Mouse (Mus musculus): Measurements from ENCODE around the gene Npy. TPM values are rescaled to one million over a fixed set of nuclear protein-coding genes. Genes with fewer than 3 reads are reported as not detected.

The Npy gene
- total and polyA plus RNA-seq, 3 experiments, result 0.24 TPM; not detected in 2

DNA sequence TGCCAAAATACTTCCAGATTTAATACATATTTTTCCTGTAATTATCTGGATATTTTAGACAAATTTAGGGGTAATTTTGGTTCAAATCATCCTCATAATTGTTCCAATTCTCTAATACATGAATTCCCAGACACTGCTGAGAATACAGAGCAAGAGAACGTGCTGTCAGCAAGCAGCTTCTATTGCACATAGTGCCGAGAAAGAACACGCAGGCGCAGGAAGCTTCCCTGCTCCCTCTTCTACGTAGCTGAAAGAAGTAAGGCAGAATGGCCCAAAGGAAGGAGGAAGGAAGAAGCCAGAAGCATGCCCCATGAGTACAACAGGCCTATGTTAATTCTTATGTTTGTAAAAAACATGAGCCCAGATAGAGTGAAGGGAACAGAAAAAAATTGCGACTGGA, 4.9 kb upstream of the Npy start:
- ATAC-seq (ENCODE audit: extremely low read depth, insufficient number of reproducible peaks, low FRiP score, poor library complexity, severe bottlenecking) (no peak), DNase-seq (ENCODE audit: low spot score) (no peak)
- H3K4me1 ChIP-seq (ENCODE audit: insufficient read depth, low read depth, low read length), result no peaks in the 10 kb centered on the region
- no peaks in the 10 kb centered on the region for H3K36me3 ChIP-seq (replicated peaks)
- H3K27me3 ChIP-seq (ENCODE audit: insufficient read depth, low read length), result peaks cover 8% of the 10 kb centered on the region; the same call in 1 of the 2 replicates
- H3K4me3 ChIP-seq (ENCODE audit: low read depth, low read length), result no peak overlapping the region
- H3K9me3 ChIP-seq (replicated peaks), result no peaks in the 10 kb centered on the region
- TF ChIP-seq CTCF (IDR thresholded peaks at IDR 0.05; ENCODE audit: low read depth, low read length), result no peak
- no peak for TF ChIP-seq POLR2AphosphoS5 (IDR thresholded peaks at IDR 0.05; ENCODE audit: insufficient replicate concordance, low read depth, low read length)
- TF ChIP-seq GATA2 (IDR thresholded peaks at IDR 0.05; ENCODE audit: borderline replicate concordance, low read depth, low read length), result no peak
- no peak for TF ChIP-seq TAL1 (conservative IDR thresholded peaks at IDR 0.05; ENCODE audit: low read depth, low read length)
- TF ChIP-seq GATA1 (IDR thresholded peaks at IDR 0.05; ENCODE audit: borderline replicate concordance, low read length), result no peak

- Histone ChIP-seq H3K9me3 (replicated peaks) (no peaks in the 10 kb centered on the region), H3K4me1 (ENCODE audit: insufficient read depth, low read depth, low read length) (no peaks in the 10 kb centered on the region), H3K27me3 (ENCODE audit: insufficient read depth, low read length) (peaks cover 12% of the 10 kb centered on the region), H3K4me3 (ENCODE audit: low read depth, low read length) (no peak overlapping the region), H3K36me3 (replicated peaks) (no peaks in the 10 kb centered on the region)
- no peak for TF ChIP-seq GATA2 (IDR thresholded peaks at IDR 0.05; ENCODE audit: borderline replicate concordance, low read depth, low read length)
- no peak for TF ChIP-seq POLR2AphosphoS5 (IDR thresholded peaks at IDR 0.05; ENCODE audit: insufficient replicate concordance, low read depth, low read length)
- TF ChIP-seq TAL1 (conservative IDR thresholded peaks at IDR 0.05; ENCODE audit: low read depth, low read length), result no peak
- TF ChIP-seq CTCF (IDR thresholded peaks at IDR 0.05; ENCODE audit: low read depth, low read length), result no peak
- no peak for TF ChIP-seq GATA1 (IDR thresholded peaks at IDR 0.05; ENCODE audit: borderline replicate concordance, low read length)
- DNase-seq (ENCODE audit: low spot score) (no peak), ATAC-seq (ENCODE audit: extremely low read depth, insufficient number of reproducible peaks, low FRiP score, poor library complexity, severe bottlenecking) (no peak)
Observed at GRCm38 (mm10) chr6:49822871-49823230, 341 bp downstream of the Npy start.

DNA sequence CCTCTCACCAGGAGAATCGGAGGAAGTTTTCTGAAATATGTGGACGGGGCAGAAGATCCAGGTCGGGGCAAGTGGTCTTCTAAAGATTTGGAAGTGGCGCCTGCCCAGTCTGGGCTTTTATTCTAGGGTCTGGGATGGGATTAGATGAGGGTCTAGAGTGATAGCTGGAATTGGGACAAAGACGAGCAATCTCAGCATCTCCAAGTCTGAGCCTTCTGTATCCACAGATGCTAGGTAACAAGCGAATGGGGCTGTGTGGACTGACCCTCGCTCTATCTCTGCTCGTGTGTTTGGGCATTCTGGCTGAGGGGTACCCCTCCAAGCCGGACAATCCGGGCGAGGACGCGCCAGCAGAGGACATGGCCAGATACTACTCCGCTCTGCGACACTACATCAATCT, 861 bp downstream of the Npy start:
- Histone ChIP-seq H3K4me3 (ENCODE audit: low read depth, low read length) (no peak overlapping the region), H3K36me3 (replicated peaks) (no peaks in the 10 kb centered on the region), H3K4me1 (ENCODE audit: insufficient read depth, low read depth, low read length) (no peaks in the 10 kb centered on the region), H3K9me3 (replicated peaks) (no peaks in the 10 kb centered on the region), H3K27me3 (ENCODE audit: insufficient read depth, low read length) (peaks cover 12% of the 10 kb centered on the region)
- TF ChIP-seq TAL1 (conservative IDR thresholded peaks at IDR 0.05; ENCODE audit: low read depth, low read length) (no peak), GATA2 (IDR thresholded peaks at IDR 0.05; ENCODE audit: borderline replicate concordance, low read depth, low read length) (no peak), POLR2AphosphoS5 (IDR thresholded peaks at IDR 0.05; ENCODE audit: insufficient replicate concordance, low read depth, low read length) (no peak), CTCF (IDR thresholded peaks at IDR 0.05; ENCODE audit: low read depth, low read length) (no peak), GATA1 (IDR thresholded peaks at IDR 0.05; ENCODE audit: borderline replicate concordance, low read length) (no peak)
- no peak for DNase-seq (ENCODE audit: low spot score)
- no peak for ATAC-seq (ENCODE audit: extremely low read depth, insufficient number of reproducible peaks, low FRiP score, poor library complexity, severe bottlenecking)

- TF ChIP-seq TAL1 (conservative IDR thresholded peaks at IDR 0.05; ENCODE audit: low read depth, low read length) (no peak), GATA1 (IDR thresholded peaks at IDR 0.05; ENCODE audit: borderline replicate concordance, low read length) (no peak), CTCF (IDR thresholded peaks at IDR 0.05; ENCODE audit: low read depth, low read length) (no peak), GATA2 (IDR thresholded peaks at IDR 0.05; ENCODE audit: borderline replicate concordance, low read depth, low read length) (no peak), POLR2AphosphoS5 (IDR thresholded peaks at IDR 0.05; ENCODE audit: insufficient replicate concordance, low read depth, low read length) (no peak)
- Histone ChIP-seq H3K4me1 (ENCODE audit: insufficient read depth, low read depth, low read length) (no peaks in the 10 kb centered on the region), H3K27me3 (ENCODE audit: insufficient read depth, low read length) (peaks cover 12% of the 10 kb centered on the region), H3K36me3 (replicated peaks) (no peaks in the 10 kb centered on the region), H3K4me3 (ENCODE audit: low read depth, low read length) (no peak overlapping the region), H3K9me3 (replicated peaks) (no peaks in the 10 kb centered on the region)
- ATAC-seq (ENCODE audit: extremely low read depth, insufficient number of reproducible peaks, low FRiP score, poor library complexity, severe bottlenecking) (no peak), DNase-seq (ENCODE audit: low spot score) (no peak)
Observed at GRCm38 (mm10) chr6:49823821-49824220, 1.3 kb downstream of the Npy start.

GRCm38 (mm10) chr6:49831579-49831978, 9.1 kb downstream of the Npy start:
- Histone ChIP-seq H3K36me3 (replicated peaks) (no peaks in the 10 kb centered on the region), H3K9me3 (replicated peaks) (no peaks in the 10 kb centered on the region), H3K4me1 (ENCODE audit: insufficient read depth, low read depth, low read length) (no peaks in the 10 kb centered on the region), H3K27me3 (ENCODE audit: insufficient read depth, low read length) (peaks cover 4% of the 10 kb centered on the region), H3K4me3 (ENCODE audit: low read depth, low read length) (no peak overlapping the region)
- DNase-seq (ENCODE audit: low spot score) (no peak), ATAC-seq (ENCODE audit: extremely low read depth, insufficient number of reproducible peaks, low FRiP score, poor library complexity, severe bottlenecking) (no peak)
- TF ChIP-seq CTCF (IDR thresholded peaks at IDR 0.05; ENCODE audit: low read depth, low read length), result no peak
- no peak for TF ChIP-seq TAL1 (conservative IDR thresholded peaks at IDR 0.05; ENCODE audit: low read depth, low read length)
- TF ChIP-seq POLR2AphosphoS5 (IDR thresholded peaks at IDR 0.05; ENCODE audit: insufficient replicate concordance, low read depth, low read length), result no peak
- no peak for TF ChIP-seq GATA1 (IDR thresholded peaks at IDR 0.05; ENCODE audit: borderline replicate concordance, low read length)
- TF ChIP-seq GATA2 (IDR thresholded peaks at IDR 0.05; ENCODE audit: borderline replicate concordance, low read depth, low read length), result no peak

DNA sequence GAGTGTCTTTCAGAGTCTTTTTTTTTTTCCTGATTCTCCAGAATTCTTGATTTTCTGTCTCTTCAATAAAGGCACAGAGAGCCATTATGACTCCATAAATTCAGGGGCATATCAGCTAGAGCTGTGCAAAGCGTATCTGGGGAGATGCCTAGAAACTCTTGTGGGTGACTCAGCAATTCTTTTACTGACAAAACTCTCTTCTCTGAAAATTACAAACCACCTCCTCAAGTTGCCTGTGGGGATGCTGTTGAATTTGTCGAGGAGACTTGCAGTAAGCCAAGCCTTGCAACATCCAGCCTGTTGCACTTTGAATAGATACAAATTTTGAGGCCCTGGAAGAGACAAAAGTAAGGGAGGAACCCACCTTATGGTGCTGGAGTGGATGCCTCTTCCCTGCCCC, 34.3 kb downstream of the Npy start:
- H3K4me3 ChIP-seq (ENCODE audit: low read depth, low read length), result no peak overlapping the region
- TF ChIP-seq TAL1 (conservative IDR thresholded peaks at IDR 0.05; ENCODE audit: low read depth, low read length) (no peak), GATA2 (IDR thresholded peaks at IDR 0.05; ENCODE audit: borderline replicate concordance, low read depth, low read length) (no peak), POLR2AphosphoS5 (IDR thresholded peaks at IDR 0.05; ENCODE audit: insufficient replicate concordance, low read depth, low read length) (no peak), GATA1 (IDR thresholded peaks at IDR 0.05; ENCODE audit: borderline replicate concordance, low read length) (no peak), CTCF (IDR thresholded peaks at IDR 0.05; ENCODE audit: low read depth, low read length) (no peak)
- ATAC-seq (ENCODE audit: extremely low read depth, insufficient number of reproducible peaks, low FRiP score, poor library complexity, severe bottlenecking), result no peak

More for the DNA sequence above, 34.3 kb downstream of the Npy start:
- no peaks in the 10 kb centered on the region for H3K4me1 ChIP-seq (ENCODE audit: insufficient read depth, low read depth, low read length)
- no peaks in the 10 kb centered on the region for H3K9me3 ChIP-seq (replicated peaks)
- no peaks in the 10 kb centered on the region for H3K27me3 ChIP-seq (ENCODE audit: insufficient read depth, low read length)
- H3K36me3 ChIP-seq (replicated peaks), result no peaks in the 10 kb centered on the region
- DNase-seq (ENCODE audit: low spot score), result no peak

Data from G1E (cell line).